Mouse (Mus musculus) midbrain, embryonic 10.5 days (tissue): Measurements from ENCODE around the gene Gm14569. TPM values are rescaled to one million over a fixed set of nuclear protein-coding genes. Genes with fewer than 3 reads are reported as not detected.

Source experiments
- DNase-seq: peaks from one replicate; pipeline ENCODE4 v3.0.0-alpha.2; 2017; ENCODE audit warnings: low spot score
- H3K27ac ChIP-seq: fragments of 300-500 bp; sonication (generic); replicated peaks from 2 replicates; pipeline ENCODE4 v1.5.1; 2016; ENCODE audit warnings: mild to moderate bottlenecking
- H3K27me3 ChIP-seq: fragments of 300-500 bp; sonication (generic); 2 replicates; pipeline ENCODE4 v1.6.1; 2016; ENCODE audit warnings: low read depth, mild to moderate bottlenecking; ENCODE audit not compliant: poor library complexity, severe bottlenecking
- H3K36me3 ChIP-seq: fragments of 300-500 bp; sonication (generic); 2 replicates; pipeline ENCODE4 v1.6.1; 2016; ENCODE audit warnings: mild to moderate bottlenecking, moderate library complexity
- H3K4me1 ChIP-seq: fragments of 300-500 bp; sonication (generic); 2 replicates; pipeline ENCODE4 v1.6.1; 2016
- H3K4me3 ChIP-seq: fragments of 300-500 bp; sonication (generic); 2 replicates; pipeline ENCODE4 v1.5.1; 2016; ENCODE audit warnings: mild to moderate bottlenecking, moderate library complexity
- H3K9me3 ChIP-seq: fragments of 300-500 bp; sonication (generic); replicated peaks from 2 replicates; pipeline ENCODE4 v1.6.1; 2016; ENCODE audit warnings: mild to moderate bottlenecking
- WGBS: fragments of 180-500 bp; shearing (Covaris S2); methylation state at CpG from one replicate; pipeline ENCODE4 v1.1.7; 2016; 5-methylcytosine and 5-hydroxymethylcytosine counted together
- polyA plus RNA-seq: library from polyadenylated mRNA; unstranded; fragments of >200 nt; fragmentation: Nextera tagmentation; extraction: Ambion mirVana; gene quantifications from 2 replicates; pipeline ENCODE4 v1.2.1, GENCODE M21; 2016

Gene Gm14569
- not detected in 2 replicates for polyA plus RNA-seq

DNA sequence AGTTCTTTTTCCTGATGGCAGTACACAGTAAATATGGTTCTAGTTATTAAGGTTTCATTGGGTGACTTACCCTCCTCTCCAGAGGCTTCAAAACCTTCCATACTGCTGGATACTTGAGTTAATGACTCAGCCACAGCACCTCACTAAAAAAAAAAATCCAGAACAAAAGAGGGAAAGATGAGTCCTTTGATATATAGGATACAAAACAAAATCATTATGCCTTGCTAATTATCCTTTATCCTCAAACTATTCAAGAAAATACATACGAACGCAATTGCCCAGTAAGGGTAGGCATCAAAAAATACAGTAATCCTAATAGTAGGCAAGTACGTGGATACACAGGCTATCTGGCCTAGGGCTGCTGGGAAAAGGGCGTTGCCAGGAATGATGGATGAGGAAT lies at the start of gene Gm14569:
Gene Gm14569, minus strand, starts transcription at position 101 of the 400 bp plus-strand sequence.
- Histone ChIP-seq H3K36me3 (no peaks in the 10 kb centered on the region), H3K27me3 (no peaks in the 10 kb centered on the region), H3K27ac (no peak within 1 kb of the TSS), H3K4me3 (no peak within 1 kb of the TSS), H3K4me1 (no peaks in the 10 kb centered on the region), H3K9me3 (no peaks in the 10 kb centered on the region)
- 96% methylated on average over 4 of the region's 4 CpGs for WGBS
- no peak for DNase-seq

GRCm38 (mm10) chrX:36534514-36534913 lies 42.9 kb upstream of the Gm14569 start:
- H3K27me3 ChIP-seq, result no peaks in the 10 kb centered on the region
- no peaks in the 10 kb centered on the region for H3K4me1 ChIP-seq
- no peak overlapping the region for H3K4me3 ChIP-seq
- no peak overlapping the region for H3K27ac ChIP-seq
- peak; percentile 63 for DNase-seq
- 7% methylated on average over 4 of the region's 4 CpGs for WGBS
- H3K36me3 ChIP-seq, result no peaks in the 10 kb centered on the region
- H3K9me3 ChIP-seq, result no peaks in the 10 kb centered on the region

DNA sequence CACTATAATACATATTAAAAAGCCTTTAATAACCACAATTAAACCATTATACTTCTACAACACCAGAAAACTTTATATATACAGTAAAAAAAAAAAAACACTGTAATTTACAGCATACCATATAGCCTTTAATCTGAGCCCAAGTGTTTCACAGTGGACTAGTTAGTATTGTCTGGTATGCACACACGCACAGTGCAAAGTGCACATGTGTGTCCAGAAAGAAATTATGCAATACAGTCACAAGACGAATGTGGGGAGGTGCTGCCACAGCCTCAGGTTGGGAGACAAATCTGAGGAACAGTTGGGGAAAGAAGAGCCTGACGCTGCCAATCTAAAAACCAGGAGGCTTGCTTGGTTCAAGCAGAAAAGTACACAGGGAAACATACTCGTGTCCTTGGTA lies 42.1 kb upstream of the Gm14569 start:
- H3K4me1 ChIP-seq, result no peaks in the 10 kb centered on the region
- H3K9me3 ChIP-seq, result no peaks in the 10 kb centered on the region
- H3K27ac ChIP-seq, result no peak overlapping the region
- H3K4me3 ChIP-seq, result no peak overlapping the region
- WGBS, result 79% methylated on average over 4 of the region's 4 CpGs
- no peaks in the 10 kb centered on the region for H3K27me3 ChIP-seq
- no peak for DNase-seq
- no peaks in the 10 kb centered on the region for H3K36me3 ChIP-seq

DNA sequence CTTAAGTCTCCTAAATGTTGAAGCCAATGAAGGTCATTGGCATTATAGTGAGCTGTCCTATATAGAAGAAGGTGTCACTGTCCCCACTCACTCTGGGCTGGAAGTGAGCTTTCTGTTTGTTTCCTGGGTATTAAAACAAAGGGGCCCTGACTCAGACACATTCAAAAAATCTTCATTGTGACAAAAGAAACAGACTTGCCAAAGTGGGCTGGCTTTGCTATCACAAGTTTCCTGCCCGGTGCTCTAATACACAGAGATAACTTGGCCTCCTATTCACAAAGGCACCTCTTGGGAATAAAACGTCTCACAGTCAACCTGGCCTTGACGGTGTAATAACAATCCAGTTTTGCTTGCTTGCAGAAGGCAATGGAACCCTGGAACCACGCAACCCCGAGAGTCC lies 38.6 kb upstream of the Gm14569 start:
- Histone ChIP-seq H3K27ac (no peak overlapping the region), H3K36me3 (no peaks in the 10 kb centered on the region), H3K4me3 (no peak overlapping the region), H3K9me3 (no peaks in the 10 kb centered on the region), H3K27me3 (no peaks in the 10 kb centered on the region), H3K4me1 (no peaks in the 10 kb centered on the region)
- no peak for DNase-seq
- WGBS, result 84% methylated on average over 5 of the region's 5 CpGs

DNA sequence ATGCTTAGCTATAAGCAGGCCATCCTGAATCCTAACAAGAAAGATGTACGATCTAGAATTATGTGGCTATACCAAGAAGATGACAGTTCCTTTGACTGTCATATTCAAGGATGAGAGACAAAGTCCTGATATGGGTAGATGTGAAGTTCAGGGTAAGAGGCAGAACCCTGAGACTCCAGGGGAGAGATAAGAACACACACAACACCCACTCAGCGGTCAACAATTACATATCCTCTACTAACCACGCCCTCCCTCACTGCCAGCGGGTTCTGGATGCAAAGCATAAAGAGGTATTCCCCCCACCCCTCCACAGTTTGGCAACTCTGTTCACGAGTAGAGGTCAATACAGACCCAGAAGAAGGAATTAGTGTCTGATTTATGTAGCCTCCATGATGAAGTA lies 32.1 kb upstream of the Gm14569 start:
- H3K4me1 ChIP-seq, result no peaks in the 10 kb centered on the region
- no peak overlapping the region for H3K27ac ChIP-seq
- DNase-seq, result no peak
- no peak overlapping the region for H3K4me3 ChIP-seq
- no peaks in the 10 kb centered on the region for H3K36me3 ChIP-seq
- H3K9me3 ChIP-seq, result no peaks in the 10 kb centered on the region
- no peaks in the 10 kb centered on the region for H3K27me3 ChIP-seq
- 82% methylated on average over 5 of the region's 5 CpGs for WGBS

- no peak for DNase-seq
- WGBS, result 62% methylated on average over 8 of the region's 8 CpGs
- Histone ChIP-seq H3K27me3 (no peaks in the 10 kb centered on the region), H3K27ac (no peak overlapping the region), H3K9me3 (no peaks in the 10 kb centered on the region), H3K4me3 (no peak overlapping the region), H3K4me1 (no peaks in the 10 kb centered on the region), H3K36me3 (no peaks in the 10 kb centered on the region)
These were observed 22.1 kb upstream of the Gm14569 start for GRCm38 (mm10) chrX:36513726-36514125.

DNA sequence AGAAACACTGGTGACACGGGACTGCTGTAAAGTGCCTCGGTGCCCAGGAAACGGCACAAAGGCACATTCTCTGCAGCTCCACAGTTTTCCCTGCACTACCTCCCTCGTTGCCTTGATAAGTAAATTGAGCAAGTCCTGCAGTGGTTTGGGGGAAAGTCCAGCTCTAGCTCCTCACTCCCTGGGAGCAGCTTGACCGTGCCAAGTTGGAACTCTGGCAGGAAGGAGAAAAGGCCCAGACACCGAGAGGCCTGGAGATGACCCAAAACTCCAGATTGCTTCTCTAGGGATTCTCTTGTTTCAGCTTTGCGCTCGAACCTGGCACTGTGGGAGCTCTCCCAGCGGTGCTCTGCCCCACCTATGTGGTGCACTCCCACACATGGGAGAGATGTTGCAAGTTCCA lies 21.6 kb upstream of the Gm14569 start:
- DNase-seq, result no peak
- H3K9me3 ChIP-seq, result no peaks in the 10 kb centered on the region
- 69% methylated on average over 9 of the region's 9 CpGs for WGBS
- H3K27ac ChIP-seq, result no peak overlapping the region
- no peaks in the 10 kb centered on the region for H3K27me3 ChIP-seq
- no peaks in the 10 kb centered on the region for H3K36me3 ChIP-seq
- H3K4me1 ChIP-seq, result no peaks in the 10 kb centered on the region
- H3K4me3 ChIP-seq, result no peak overlapping the region

DNA sequence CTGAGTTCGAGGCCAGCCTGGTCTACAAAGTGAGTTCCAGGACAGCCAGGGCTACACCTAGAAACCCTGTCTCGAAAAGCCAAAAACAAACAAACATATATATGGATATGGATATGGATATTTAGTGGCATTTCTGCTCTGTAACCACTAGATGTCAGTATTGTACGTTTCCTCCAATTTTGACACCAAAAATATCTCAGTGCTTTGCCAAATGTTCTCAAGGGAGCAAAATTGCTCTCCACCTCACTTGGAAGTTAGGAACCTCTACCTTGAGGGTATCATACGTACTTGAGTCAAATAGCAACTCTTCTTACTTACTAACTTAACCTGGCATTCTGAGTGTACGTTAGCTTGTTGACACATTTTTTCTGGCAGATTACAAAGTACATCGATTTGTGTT lies 15.2 kb upstream of the Gm14569 start:
- 57% methylated on average over 6 of the region's 6 CpGs for WGBS
- no peak overlapping the region for H3K4me3 ChIP-seq
- no peaks in the 10 kb centered on the region for H3K27me3 ChIP-seq
- no peak for DNase-seq
- H3K36me3 ChIP-seq, result no peaks in the 10 kb centered on the region
- H3K4me1 ChIP-seq, result no peaks in the 10 kb centered on the region
- H3K9me3 ChIP-seq, result no peaks in the 10 kb centered on the region
- no peak overlapping the region for H3K27ac ChIP-seq

DNA sequence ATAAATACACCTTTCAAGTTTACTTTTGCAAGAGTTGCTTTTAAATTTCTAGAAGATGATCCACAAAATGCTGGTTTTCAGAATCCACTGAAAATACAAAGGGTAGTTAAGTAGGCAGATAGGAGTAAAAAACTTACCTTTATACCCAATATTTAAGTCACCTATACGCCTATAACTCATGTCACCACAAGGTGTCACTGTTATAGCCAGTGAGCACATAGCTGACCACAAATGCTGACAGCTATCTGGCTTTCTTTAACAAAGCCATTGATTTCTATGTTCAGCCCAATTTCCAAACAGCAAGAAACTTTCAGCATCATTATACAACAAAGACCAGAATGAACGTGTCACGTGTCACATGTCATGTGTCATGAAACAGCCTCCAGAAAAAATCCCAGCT lies 2.1 kb downstream of the Gm14569 start:
- WGBS, result 24% methylated on average over 3 of the region's 3 CpGs
- no peaks in the 10 kb centered on the region for H3K27me3 ChIP-seq
- DNase-seq, result no peak
- no peak overlapping the region for H3K4me3 ChIP-seq
- no peaks in the 10 kb centered on the region for H3K36me3 ChIP-seq
- H3K4me1 ChIP-seq, result no peaks in the 10 kb centered on the region
- H3K9me3 ChIP-seq, result no peaks in the 10 kb centered on the region
- no peak overlapping the region for H3K27ac ChIP-seq

DNA sequence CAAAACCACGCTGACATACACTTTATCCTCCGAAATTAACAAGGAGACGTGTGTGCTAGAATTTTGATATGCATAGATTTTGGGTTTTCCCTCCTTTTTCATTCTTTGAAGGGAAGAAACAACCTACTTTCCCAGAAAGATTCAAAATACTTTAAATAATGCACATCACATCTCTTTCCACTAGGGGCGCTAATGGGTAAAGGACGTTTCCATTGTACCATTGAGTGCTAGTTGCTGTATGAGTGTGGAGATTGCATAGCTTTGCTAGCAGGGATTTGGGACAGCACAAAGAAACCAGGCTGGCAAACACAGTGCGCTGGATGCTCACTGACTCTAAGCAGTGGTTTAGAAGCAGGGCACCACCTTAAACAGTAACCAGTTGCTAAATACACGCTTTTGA lies 3.6 kb downstream of the Gm14569 start:
- no peak overlapping the region for H3K27ac ChIP-seq
- H3K27me3 ChIP-seq, result no peaks in the 10 kb centered on the region
- no peaks in the 10 kb centered on the region for H3K4me1 ChIP-seq
- H3K9me3 ChIP-seq, result no peaks in the 10 kb centered on the region
- no peak for DNase-seq
- no peak overlapping the region for H3K4me3 ChIP-seq
- no peaks in the 10 kb centered on the region for H3K36me3 ChIP-seq
- 42% methylated on average over 7 of the region's 7 CpGs for WGBS

GRCm38 (mm10) chrX:36474873-36475272 lies 16.8 kb downstream of the Gm14569 start:
- no peak for DNase-seq
- Histone ChIP-seq H3K27ac (no peak overlapping the region), H3K9me3 (no peaks in the 10 kb centered on the region), H3K36me3 (no peaks in the 10 kb centered on the region), H3K4me3 (no peak overlapping the region), H3K4me1 (no peaks in the 10 kb centered on the region), H3K27me3 (no peaks in the 10 kb centered on the region)
- 86% methylated on average over 3 of the region's 3 CpGs for WGBS

DNA sequence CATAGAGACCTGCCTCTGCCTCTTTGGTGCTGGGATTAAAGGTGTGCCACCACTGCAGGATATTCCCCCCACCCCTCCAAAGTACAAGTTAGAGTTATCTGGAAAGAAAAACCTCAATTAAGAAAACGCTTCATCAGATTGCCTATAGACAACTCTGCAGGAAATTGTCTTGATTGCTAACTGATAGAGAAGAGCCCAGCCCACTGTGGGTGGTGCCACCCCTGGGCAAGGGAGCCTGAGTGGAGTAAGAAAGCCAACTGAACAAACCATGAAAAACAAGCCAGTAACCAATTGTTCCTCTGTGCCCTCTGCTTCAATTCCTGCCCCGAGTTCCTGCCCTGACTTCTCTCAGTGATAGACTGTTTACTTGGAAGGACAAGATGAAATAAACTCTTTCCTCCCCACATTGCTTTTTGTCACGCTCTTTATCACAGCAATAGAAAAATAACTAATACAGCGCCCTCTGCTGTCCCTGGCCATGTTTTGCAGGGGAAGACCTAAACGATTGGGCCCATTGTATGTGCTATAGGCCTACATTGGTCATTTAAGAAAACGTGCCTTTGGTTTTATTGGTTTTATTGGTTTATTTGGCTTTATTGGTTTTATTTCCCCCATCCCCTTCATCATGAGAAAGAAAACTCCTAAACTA lies 17.4 kb downstream of the Gm14569 start:
- Histone ChIP-seq H3K4me3 (no peak overlapping the region), H3K27ac (no peak overlapping the region), H3K27me3 (no peaks in the 10 kb centered on the region), H3K36me3 (no peaks in the 10 kb centered on the region), H3K9me3 (no peaks in the 10 kb centered on the region), H3K4me1 (no peaks in the 10 kb centered on the region)
- whole genome bisulfite sequencing, result 59% methylated on average over 6 of the region's 6 CpGs
- no peak for DNase-seq

- H3K36me3 ChIP-seq, result no peaks in the 10 kb centered on the region
- WGBS, result 48% methylated on average over 1 of the region's 1 CpGs
- no peaks in the 10 kb centered on the region for H3K27me3 ChIP-seq
- no peak overlapping the region for H3K4me3 ChIP-seq
- no peaks in the 10 kb centered on the region for H3K4me1 ChIP-seq
- H3K27ac ChIP-seq, result no peak overlapping the region
- DNase-seq, result peak; percentile 21
- no peaks in the 10 kb centered on the region for H3K9me3 ChIP-seq
These were observed 35.6 kb downstream of the Gm14569 start for GRCm38 (mm10) chrX:36456031-36456430.

- no peak overlapping the region for H3K4me3 ChIP-seq
- no peaks in the 10 kb centered on the region for H3K9me3 ChIP-seq
- no peak for DNase-seq
- H3K27ac ChIP-seq, result no peak overlapping the region
- H3K4me1 ChIP-seq, result no peaks in the 10 kb centered on the region
- 97% methylated on average over 1 of the region's 1 CpGs for WGBS
- H3K27me3 ChIP-seq, result no peaks in the 10 kb centered on the region
- H3K36me3 ChIP-seq, result no peaks in the 10 kb centered on the region
These were observed 53.7 kb downstream of the Gm14569 start for GRCm38 (mm10) chrX:36437932-36438331.
